Mouse (Mus musculus) thymus, postnatal 4 days (tissue): ENCODE measurements around the gene Prcd.

Source experiments
- DNase-seq: peaks from one replicate; pipeline ENCODE4 v3.0.0; 2021

Gene Prcd

DNA sequence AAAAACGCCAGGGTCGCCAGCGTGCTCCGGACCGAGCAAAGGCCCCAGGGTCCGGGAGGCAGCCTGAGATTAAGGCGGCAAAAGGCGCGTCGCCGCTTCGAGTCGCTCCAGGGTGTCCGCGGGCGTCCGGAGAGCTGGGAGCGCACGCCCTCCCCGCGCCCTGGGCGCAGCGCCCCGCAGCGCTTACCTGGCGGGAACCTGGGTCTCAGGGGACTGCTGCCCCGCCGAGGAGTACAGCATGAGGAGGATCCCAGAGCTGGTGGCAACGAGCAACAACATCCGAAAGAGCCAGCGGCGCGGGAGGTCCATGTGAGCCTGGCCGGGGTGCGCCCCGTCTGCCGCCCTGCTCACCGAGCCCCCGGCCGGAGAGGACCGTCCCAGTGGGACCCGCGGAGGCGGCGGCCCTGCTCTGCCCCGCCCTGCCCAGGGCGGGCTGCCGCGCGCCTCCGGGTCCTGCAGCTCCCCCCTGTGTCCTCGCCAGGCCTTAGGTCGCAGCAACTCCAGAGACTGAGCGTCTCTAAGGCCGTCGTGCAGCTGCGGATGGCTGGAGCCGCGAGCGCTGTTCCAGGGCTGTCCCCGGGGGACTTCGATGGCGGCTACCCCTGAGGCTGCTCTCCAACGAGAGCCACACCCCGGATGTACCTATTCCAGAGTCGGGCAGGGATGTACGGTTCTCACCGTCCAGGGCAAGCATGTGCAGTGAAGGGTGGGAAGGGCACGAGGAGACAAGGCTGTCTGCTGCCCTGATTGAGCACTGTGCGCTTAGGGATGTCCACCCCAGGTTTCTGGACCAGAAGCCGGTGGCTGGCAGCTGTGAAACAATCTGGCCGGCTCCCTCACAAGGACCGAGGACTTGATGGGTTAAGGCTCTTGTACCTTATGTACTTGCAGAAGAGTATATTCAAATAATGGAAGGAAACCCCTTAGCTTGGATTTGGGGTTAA lies 41.2 kb downstream of the Prcd start:
- DNase-seq = peak; percentile 25

DNA sequence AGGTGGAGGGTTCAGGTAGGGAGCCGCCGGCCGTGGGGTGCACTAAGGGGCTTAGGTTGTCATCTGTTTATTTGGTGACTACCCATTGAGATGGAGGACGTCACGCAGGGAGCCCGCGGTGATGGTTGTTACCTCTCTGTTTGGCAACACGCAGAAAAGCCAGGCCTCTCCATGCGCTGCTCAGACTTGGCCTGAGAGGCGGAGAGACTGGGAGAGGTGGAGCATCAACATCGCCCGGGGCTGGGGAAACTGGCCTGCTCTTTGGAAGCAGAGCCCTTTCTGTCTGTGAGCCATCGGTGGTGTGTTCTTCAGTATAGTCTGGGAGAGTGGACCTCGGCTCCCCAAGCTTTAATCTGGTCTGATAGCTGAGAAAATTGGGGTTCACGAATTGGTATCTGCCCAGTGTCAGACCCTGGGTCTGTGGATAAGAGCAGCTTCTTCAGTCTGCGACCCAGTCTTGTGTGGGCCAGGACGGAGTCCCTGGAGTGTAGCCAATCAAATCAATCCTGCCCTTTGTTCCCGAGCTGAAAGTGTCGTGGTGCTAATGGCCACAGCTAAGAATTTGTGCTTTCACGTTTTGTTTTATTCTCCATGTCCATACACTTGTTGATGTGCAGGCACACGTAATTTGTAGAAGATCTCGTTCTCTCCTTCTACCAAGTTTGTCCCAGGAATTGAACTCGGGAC lies 42.0 kb downstream of the Prcd start:
- no peak for DNase-seq

DNA sequence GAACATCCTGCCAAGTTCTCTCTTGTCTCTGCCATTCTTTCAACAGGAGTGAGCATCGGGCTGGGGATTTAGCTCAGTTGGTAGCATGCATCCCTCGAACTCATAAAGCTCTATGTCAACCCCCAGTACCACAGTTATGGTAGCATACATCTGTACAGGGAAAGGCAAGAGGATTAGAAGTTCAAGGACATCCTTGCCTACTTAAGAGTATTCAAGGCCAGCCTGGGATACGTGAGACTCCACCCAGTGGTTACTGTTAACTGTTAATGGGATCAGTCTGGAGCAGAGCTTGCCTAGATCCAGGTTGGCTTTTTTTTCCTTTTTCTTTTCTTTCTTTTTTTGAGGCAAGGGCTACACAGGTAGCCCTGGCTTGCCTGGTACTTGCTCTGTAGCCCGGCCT lies 43.1 kb downstream of the Prcd start:
- DNase-seq = no peak

DNA sequence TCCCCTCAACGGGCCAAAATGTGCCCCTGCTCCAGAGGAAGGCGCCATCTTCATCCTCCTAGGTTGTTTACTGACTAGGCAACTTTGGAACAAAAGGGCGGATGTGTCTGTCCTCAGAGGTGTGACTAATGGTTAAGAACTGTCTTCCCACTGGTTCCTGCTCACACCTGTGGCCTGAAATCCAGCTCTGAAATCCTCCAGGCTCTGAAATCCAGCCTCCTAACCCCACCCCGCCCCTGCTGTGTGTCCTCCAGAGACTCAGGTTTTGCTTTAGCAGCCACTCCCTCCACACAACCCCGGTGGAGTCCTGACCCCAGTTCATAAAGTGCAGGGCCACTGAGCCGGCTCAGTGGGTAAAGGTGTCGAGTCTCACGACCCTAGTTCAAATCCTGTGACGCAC lies 44.2 kb downstream of the Prcd start:
- no peak for DNase-seq

DNA sequence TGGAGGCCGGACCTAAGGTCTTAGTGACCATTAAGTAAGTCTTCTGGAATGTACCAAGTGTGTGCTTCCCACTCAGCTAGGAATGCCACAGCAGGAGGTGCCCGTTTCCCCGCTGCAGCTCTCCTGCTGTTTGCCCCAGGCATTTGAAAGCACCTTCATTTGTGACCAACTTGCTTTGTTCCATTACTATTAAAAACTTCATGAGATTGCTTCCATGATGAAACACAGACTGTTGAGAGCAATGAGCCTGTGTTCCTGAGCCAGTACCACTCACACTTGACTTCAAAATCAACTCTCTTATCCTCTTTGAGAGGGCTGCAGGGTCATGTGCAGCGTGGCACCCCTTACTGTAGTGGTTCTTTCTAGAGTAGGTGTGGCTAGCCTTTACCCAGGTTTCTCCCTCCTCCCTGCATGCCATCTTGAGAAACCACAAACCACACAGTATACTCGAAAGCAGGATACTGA lies 48.1 kb downstream of the Prcd start:
- no peak for DNase-seq

DNA sequence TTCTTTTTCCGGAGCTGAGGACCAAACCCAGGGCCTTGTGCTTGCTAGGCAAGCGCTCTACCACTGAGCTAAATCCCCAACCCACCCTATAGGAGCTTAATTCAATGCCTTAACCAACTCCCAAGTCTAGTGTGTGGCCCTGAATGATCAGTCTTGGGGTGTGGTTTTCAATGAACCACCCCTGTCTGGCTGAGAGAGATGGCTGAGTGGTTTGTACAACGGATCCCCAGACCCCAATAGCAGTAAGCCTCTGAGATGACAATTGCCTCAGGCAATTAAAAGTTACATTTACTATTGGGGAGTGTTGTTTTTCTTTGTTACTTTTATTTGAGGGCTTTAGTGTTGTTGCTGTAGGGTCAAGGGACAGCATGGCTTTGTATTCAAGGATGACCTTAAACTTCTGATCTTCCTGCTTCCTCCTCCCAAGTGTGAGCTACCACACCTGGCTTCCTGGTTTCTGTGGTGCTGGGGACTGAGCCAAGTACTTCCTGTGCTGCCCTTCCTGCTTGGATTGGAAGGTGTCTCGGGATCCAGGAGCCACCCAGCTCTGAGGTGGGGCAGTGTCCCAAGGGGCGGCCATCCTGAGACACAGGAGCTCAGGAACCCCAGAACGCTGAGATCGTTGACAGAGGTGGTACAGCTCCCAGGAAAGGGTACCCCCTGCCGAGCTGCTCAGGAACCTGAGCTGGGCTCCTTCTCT lies 51.2 kb downstream of the Prcd start:
- DNase-seq = no peak

DNA sequence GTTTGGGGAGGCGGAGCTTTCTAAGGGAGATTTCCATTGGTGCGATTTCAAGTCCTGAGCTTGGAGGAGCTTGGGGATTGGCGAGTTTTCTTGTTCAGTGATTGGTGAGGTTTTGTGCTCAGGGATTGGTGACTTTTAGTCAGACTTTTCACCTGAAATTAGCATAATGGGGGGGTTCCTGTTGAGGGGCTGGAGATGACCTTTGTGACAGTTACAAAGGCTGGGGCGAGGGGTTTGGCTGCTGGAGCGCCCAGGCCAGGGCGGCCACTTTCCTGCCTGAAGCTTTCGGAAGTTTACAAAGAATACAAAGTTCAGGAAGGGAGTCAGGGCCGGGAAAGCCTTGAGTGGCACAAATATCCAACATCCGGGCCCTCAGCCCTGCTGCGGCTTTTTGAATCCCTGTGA lies 51.9 kb downstream of the Prcd start:
- no peak for DNase-seq

DNA sequence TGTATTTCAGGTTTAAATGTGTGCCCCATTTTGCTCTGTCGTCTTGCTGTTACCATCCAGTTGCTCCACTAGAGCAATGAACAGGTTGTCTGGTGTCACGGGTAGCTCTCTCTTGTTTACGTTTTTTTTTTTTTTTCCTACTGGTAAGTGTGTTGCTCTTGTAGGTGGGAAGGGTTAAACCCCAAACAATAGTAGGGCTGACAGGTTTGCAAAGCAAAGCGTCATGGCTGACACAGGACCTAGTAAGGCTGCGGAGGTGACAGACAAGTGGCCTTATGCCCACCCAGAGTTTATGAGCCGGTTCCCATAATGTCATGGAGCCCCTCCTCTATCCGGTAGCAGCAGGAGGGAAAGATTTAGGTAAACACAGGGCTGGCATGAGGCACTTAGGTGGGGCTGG lies 53.0 kb downstream of the Prcd start:
- DNase-seq = no peak

DNA sequence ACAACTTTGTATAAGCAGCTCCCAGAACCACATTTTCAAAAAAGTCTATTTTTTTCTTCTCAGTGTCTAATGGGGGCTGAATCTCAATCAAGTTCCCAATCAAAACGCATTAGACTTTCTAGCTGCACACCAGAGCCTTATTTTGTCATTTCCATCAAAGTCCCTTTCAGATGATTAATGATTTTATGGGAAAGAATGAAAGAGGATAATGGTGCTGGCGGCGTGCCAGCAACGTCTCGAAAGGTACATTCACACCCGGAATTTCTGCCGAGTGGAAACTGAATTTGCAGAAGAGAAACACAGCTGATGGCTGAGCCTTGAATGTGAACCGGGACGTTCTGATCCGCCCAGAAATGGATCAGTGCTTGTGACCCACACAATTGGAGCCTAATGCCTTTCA lies 56.8 kb downstream of the Prcd start:
- DNase-seq = no peak

DNA sequence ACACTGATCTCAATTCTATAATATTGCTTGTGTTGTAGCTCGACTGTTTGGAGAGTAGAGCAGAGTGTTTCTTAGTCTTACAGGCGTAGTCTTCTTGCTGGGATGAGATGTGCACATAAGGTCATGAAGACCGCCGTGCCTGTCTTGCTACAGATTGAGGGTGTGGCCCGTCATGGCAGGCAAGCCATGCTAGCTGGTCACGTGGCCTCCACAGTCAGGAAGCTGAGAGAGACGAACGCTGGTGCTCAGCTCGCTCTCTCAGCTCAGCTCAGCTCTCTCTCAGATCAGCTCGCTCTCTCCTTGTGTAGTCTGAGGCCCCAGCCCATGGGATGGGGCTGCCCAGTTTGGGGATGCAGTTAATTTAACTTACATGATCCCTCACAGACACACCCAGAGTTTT lies 57.5 kb downstream of the Prcd start:
- DNase-seq = no peak

DNA sequence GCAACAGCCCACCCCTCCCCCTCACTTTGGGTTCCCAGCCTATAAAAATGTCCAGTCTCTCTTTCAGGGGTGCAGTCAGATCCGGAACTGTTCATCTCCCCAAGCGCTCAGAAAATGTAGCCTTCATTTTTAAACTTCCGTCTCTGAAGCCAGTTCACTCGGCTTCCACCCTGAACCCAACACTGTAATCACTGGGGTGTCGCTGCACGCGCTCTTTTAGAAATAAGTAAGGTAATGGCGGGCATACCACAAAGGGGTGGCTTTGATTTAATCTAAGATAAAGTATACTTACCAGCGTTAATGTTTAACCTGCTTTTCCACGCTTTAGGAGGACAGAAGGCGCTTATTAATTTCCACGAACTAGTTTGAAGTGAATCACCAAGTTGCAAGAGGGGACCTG lies 60.7 kb downstream of the Prcd start:
- DNase-seq = no peak
